Mouse (Mus musculus) embryo, embryonic 9.5 days (tissue): ENCODE data around the gene Vps39.
A peak's percentile ranks its signal among the peaks of the same experiment; 100 is the strongest.

ENCODE experiments used
- DNase-seq: peaks from one replicate; pipeline ENCODE4 v3.0.0-alpha.2; 2017; ENCODE audit errors: extremely low spot score

Gene Vps39

DNA sequence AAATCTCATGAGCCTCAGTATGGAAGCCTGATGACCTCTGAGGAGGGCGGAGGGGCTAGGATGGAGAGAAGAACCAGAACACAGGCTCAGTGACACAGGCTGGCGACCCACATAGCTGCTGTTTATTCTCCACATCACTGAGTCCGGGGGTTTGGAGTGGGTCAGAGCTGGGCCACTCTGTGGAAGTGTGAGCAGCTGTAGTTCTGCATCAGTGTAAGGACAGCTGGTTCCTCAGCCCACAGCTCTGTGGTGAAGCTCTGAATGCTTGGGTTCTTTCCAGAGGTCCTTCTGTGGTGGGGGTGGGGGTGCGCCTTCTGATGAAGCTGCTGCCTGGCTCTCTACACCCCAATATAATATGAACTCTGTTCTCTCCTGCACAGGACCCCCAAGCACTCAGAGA, 53.1 kb downstream of the Vps39 start:
- no peak for DNase-seq

GRCm38 (mm10) chr2:120296160-120296559, 56.8 kb downstream of the Vps39 start:
- no peak for DNase-seq

GRCm38 (mm10) chr2:120291471-120292078, 61.4 kb downstream of the Vps39 start:
- DNase-seq = no peak

GRCm38 (mm10) chr2:120288995-120289394, 63.9 kb downstream of the Vps39 start, which contains the start of gene Pla2g4d:
Gene Pla2g4d, minus strand, starts transcription at chr2:120289197.
- no peak for DNase-seq

GRCm38 (mm10) chr2:120288401-120288800, 64.5 kb downstream of the Vps39 start:
- DNase-seq = no peak

DNA sequence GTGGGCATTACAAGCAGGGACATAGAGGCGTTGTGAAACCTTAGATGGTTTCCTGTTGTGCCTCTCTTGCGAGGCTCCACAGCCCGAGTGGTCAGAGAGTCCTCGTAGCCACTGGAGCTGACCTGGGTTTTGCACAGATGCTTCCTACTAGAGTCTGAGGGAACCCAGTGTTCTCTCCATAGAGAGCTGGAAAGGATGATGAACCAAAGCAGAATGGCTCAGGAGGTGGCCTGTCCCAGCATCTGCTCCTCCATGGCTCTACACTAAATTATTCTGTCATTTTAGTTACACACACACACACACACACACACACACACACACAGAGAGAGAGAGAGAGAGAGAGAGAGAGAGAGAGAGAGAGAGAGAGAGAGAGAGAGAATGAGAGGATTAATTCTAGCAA, 67.3 kb downstream of the Vps39 start:
- no peak for DNase-seq

DNA sequence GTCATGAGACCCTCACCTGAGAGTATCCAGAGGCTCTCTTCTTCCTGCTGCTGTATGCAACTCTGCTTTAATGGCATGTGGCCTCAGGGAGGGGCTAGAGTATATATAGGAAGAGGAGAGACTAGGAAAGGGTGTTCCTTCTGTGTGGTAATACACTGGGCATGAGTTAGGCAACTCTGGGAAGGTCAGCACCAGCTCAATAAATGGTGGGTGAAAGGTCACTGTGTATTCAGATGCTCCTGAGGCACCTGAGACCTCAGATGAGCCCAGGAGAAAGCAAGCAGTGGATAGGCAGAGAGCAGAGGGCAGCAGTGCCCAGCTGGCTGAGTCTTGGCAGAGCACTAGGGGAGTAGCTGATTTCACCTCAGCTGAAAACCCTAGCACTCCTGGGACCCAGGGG, 68.2 kb downstream of the Vps39 start:
- no peak for DNase-seq

DNA sequence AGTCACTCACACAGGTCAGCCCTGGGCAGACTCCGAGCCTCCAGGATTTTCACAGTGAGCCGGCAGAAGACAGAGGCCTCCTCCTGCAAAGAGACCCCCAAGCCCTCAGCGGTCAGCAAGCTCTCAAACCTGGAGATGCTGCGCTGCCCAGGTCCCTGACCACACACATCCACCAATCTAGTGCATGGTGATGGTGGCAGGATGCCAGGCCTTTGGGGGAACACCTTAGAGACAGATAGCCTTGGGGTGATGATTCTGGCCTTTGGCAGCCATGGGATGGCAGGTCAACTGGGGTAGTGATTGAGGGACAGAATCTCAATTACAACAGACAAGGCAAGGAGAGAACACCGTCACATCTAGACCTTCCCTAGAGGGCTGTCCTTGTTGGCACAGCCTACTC, 68.8 kb downstream of the Vps39 start:
- DNase-seq = no peak

- no peak for DNase-seq
Observed at GRCm38 (mm10) chr2:120283550-120283949, 69.4 kb downstream of the Vps39 start.

DNA sequence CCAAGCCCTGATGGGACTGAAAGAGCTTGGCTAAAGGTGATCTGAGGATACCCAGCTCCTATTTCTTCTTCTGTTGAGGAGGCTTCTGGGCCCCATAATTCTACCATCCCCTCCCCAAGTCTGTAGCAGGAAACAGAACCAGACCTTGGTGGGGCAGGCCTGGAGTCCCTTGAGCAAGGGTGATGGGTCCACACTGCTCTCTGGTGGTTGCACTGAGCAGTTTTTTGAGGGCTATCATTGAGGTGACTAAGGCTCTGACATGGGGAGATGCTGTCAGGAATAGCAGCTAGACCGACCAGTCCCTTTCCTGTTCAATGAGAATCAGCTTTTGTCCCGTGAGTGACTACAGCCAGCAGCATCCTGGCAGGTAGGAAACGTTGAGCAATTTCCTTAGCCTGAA, 71.7 kb downstream of the Vps39 start:
- DNase-seq = no peak

GRCm38 (mm10) chr2:120279961-120280360, 73.0 kb downstream of the Vps39 start:
- peak; percentile 48 for DNase-seq

GRCm38 (mm10) chr2:120276951-120277350, 76.0 kb downstream of the Vps39 start:
- no peak for DNase-seq

- peak; percentile 58 for DNase-seq
Observed at GRCm38 (mm10) chr2:120268635-120269034, 84.3 kb downstream of the Vps39 start.
